Mouse (Mus musculus) ES-E14 (cell line): Measurements from ENCODE around the gene Lrch4. TPM values are rescaled to one million over a fixed set of nuclear protein-coding genes. Genes with fewer than 3 reads are reported as not detected.
A peak's percentile ranks its signal among the peaks of the same experiment; 100 is the strongest.

ENCODE experiments used
- DNase-seq: peaks from one replicate; pipeline ENCODE4 v3.0.0-alpha.2; 2013; ENCODE audit warnings: low read depth, low spot score
- H3K27ac ChIP-seq: 2 replicates; pipeline ENCODE4 v1.5.1; 2012; ENCODE audit warnings: low read depth, mild to moderate bottlenecking, low read length, moderate library complexity, mixed read lengths; ENCODE audit not compliant: poor library complexity, insufficient read depth, severe bottlenecking
- H3K36me3 ChIP-seq: 2 replicates; pipeline ENCODE4 v1.6.1; 2012; ENCODE audit warnings: mild to moderate bottlenecking, low read length, moderate library complexity, mixed read lengths; ENCODE audit not compliant: control insufficient read depth, poor library complexity, insufficient read depth, severe bottlenecking
- H3K4me1 ChIP-seq, 2 experiments: fragments of 150-350 bp in 1 of 2; sonication (generic) in 1 of 2; 2 replicates each; pipeline ENCODE4 v1.6.1; 2012; ENCODE audit warnings: low read length in 2 of 2, mild to moderate bottlenecking in 1 of 2, mixed read lengths in 1 of 2; ENCODE audit not compliant: control insufficient read depth in 2 of 2, insufficient read depth in 2 of 2, poor library complexity in 1 of 2
- H3K4me3 ChIP-seq, 2 experiments: fragments of 150-350 bp in 1 of 2; sonication (generic) in 1 of 2; 2 replicates each; pipeline ENCODE4 v1.5.1; 2012; ENCODE audit warnings: low read length in 2 of 2, low read depth in 1 of 2, mild to moderate bottlenecking in 1 of 2, mixed read lengths in 1 of 2; ENCODE audit not compliant: insufficient read depth in 1 of 2, poor library complexity in 1 of 2, severe bottlenecking in 1 of 2
- H3K9ac ChIP-seq: 2 replicates; pipeline ENCODE4 v1.6.1; 2012; ENCODE audit warnings: low read depth, mild to moderate bottlenecking, low read length, mixed read lengths; ENCODE audit not compliant: poor library complexity, insufficient read depth, severe bottlenecking
- H3K9me3 ChIP-seq: fragments of 150-350 bp; sonication (generic); 2 replicates; pipeline ENCODE4 v1.6.1; 2012; ENCODE audit warnings: low read depth, mild to moderate bottlenecking, low read length; ENCODE audit not compliant: control insufficient read depth, insufficient read depth
- CHD2 ChIP-seq: IDR thresholded peaks from 2 replicates; pipeline ENCODE4 v1.6.1; 2014; ENCODE audit warnings: mild to moderate bottlenecking, low read depth, low read length, inconsistent platforms
- HCFC1 ChIP-seq: IDR thresholded peaks from 2 replicates; pipeline ENCODE4 v1.6.1; 2012; ENCODE audit warnings: low read length, inconsistent platforms, borderline replicate concordance; ENCODE audit not compliant: insufficient read depth
- MAFK ChIP-seq: IDR thresholded peaks from 2 replicates; pipeline ENCODE4 v1.6.1; 2014; ENCODE audit warnings: mild to moderate bottlenecking, low read depth, low read length, inconsistent platforms; ENCODE audit not compliant: insufficient read depth
- ZC3H11A ChIP-seq: IDR thresholded peaks from 2 replicates; pipeline ENCODE4 v1.6.1; 2012; ENCODE audit warnings: low read depth, mild to moderate bottlenecking, inconsistent platforms, low read length, borderline replicate concordance
- ZNF384 ChIP-seq: IDR thresholded peaks from 2 replicates; pipeline ENCODE4 v1.6.1; 2012; ENCODE audit warnings: low read depth, low read length, inconsistent platforms
- in situ Hi-C, 2 experiments: fragments of 600-800 bp; cut with MboI; formaldehyde crosslinking; loops; one replicate each; pipeline ENCODE4 v1.15.1; 2025; ENCODE audit warnings: low sequenced_read_pairs in 2 of 2, inconsistent platforms in 1 of 2; ENCODE audit not compliant: unreplicated experiment in 2 of 2
- total RNA-seq: library from RNA; depleted of rRNA; stranded (reverse); fragments of 300-350 nt; gene quantifications from 2 replicates; pipeline ENCODE4 v1.2.3, GENCODE M21; 2012

Gene Lrch4
- total RNA-seq, 1 experiment: 12.7 TPM

GRCm38 (mm10) chr5:137682526-137682925 lies 53.6 kb downstream of the Lrch4 start:
- Histone ChIP-seq H3K9me3 (no peaks in the 10 kb centered on the region), H3K4me1 (peaks cover 0 to 8% of the 10 kb centered on the region in 2 experiments; a peak in 2 of 4 replicates), H3K9ac (no peak overlapping the region), H3K27ac (no peak overlapping the region), H3K36me3 (no peaks in the 10 kb centered on the region; the same call in 1 of the 2 replicates), H3K4me3 (no peak overlapping the region)
- TF ChIP-seq MAFK (no peak), CHD2 (no peak), ZC3H11A (no peak), ZNF384 (no peak), HCFC1 (no peak)
- in situ Hi-C loops: no loop called here
- no peak for DNase-seq

DNA sequence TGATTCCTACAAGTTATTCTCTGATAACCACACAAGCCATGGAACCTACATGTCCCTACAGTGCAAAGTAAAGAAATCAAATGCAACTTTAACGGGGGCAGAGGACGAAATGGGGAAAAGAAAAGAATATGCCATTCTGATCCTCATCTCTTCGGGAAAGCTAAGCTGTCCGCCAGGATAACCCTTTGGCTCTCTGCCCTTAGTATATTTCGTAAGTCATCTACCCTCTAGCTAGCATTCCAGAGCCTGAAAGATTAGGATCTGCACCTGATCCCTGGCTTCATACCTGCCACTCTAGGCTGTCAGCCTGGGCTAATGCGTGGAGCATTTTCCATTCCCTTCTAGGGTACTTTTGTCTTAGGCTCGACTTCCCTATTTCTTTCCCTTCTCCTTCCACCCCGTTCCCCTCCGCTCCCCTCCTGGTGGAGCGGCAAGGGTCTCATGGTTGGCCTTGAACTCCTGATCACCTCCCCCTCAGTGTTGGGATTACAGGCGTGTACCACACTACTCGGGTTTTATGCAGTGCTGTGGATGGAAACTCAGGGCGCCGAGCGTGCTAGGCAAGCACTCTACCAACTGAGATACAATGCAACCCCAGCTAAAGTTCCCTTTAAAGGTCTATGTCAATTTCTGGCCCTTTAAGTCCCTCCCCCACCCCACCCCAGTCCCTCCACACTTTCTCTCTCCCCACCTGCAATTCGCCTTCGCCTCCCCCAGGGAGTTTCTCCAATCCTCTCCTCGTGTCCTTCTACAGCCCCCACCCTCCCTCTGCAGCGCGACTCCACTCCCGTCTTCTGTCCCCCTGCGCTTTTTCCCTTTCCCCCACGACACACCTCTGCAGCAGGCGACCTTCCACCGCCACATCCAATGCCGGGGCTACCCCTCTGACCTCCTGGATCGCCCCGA lies 54.7 kb downstream of the Lrch4 start:
- DNase-seq: no peak
- Histone ChIP-seq H3K9ac (peak overlapping the region; percentile 78), H3K4me3 (peak overlapping the region; percentile 78 to 83), H3K36me3 (no peaks in the 10 kb centered on the region; the same call in 1 of the 2 replicates), H3K9me3 (no peaks in the 10 kb centered on the region), H3K27ac (no peak overlapping the region), H3K4me1 (peaks cover 0 to 8% of the 10 kb centered on the region in 2 experiments; a peak in 2 of 4 replicates)
- in situ Hi-C loops: no loop called here
- no peak for TF ChIP-seq ZC3H11A
- no peak for TF ChIP-seq HCFC1
- no peak for TF ChIP-seq CHD2
- no peak for TF ChIP-seq ZNF384
- TF ChIP-seq MAFK: no peak

- no peak within 1 kb of the TSS for H3K27ac ChIP-seq
- in situ Hi-C loops: no loop called here
- peak within 1 kb of the TSS; percentile 78 for H3K9ac ChIP-seq
- H3K4me3 ChIP-seq: peak within 1 kb of the TSS; percentile 78 to 83
- TF ChIP-seq HCFC1 (no peak), CHD2 (no peak; the same call in 1 of the 2 replicates), ZC3H11A (no peak), MAFK (no peak), ZNF384 (no peak)
- peaks cover 0 to 8% of the 10 kb centered on the region in 2 experiments; a peak in 2 of 4 replicates for H3K4me1 ChIP-seq
- peak; percentile 99 for DNase-seq
- H3K9me3 ChIP-seq: no peaks in the 10 kb centered on the region
- H3K36me3 ChIP-seq: no peaks in the 10 kb centered on the region; the same call in 1 of the 2 replicates
These were observed 55.6 kb downstream of the Lrch4 start, which contains the start of gene Agfg2 for GRCm38 (mm10) chr5:137684294-137685123. TSS of gene Agfg2 (minus strand) at chr5:137684726.

GRCm38 (mm10) chr5:137685653-137686052 lies 56.7 kb downstream of the Lrch4 start:
- DNase-seq: no peak
- H3K36me3 ChIP-seq: no peaks in the 10 kb centered on the region
- no peak overlapping the region for H3K4me3 ChIP-seq
- in situ Hi-C loops: no loop called here
- no peaks in the 10 kb centered on the region for H3K9me3 ChIP-seq
- H3K27ac ChIP-seq: no peak overlapping the region
- H3K4me1 ChIP-seq: peaks cover 0 to 7% of the 10 kb centered on the region in 2 experiments; a peak in 2 of 4 replicates
- TF ChIP-seq ZC3H11A: no peak
- no peak for TF ChIP-seq HCFC1
- TF ChIP-seq CHD2: no peak
- no peak for TF ChIP-seq ZNF384
- no peak for TF ChIP-seq MAFK
- H3K9ac ChIP-seq: no peak overlapping the region
